Mouse (Mus musculus) olfactory bulb, adult 2 months (tissue): ENCODE results near the gene Snrpe. TPM values are rescaled to one million over a fixed set of nuclear protein-coding genes. Genes with fewer than 3 reads are reported as not detected.

ENCODE experiments used
- H3K27ac ChIP-seq: fragments of 200-500 bp; 2 replicates; pipeline ENCODE4 v1.5.1; 2012; ENCODE audit warnings: low read depth, low read length; ENCODE audit not compliant: insufficient read depth
- H3K4me1 ChIP-seq: fragments of 200-500 bp; 2 replicates; pipeline ENCODE4 v1.6.1; 2012; ENCODE audit warnings: low read length; ENCODE audit not compliant: control insufficient read depth, insufficient read depth
- H3K4me3 ChIP-seq: fragments of 200-500 bp; 2 replicates; pipeline ENCODE4 v1.5.1; 2012; ENCODE audit warnings: mild to moderate bottlenecking, low read depth, low read length, moderate library complexity; ENCODE audit not compliant: insufficient read depth
- CTCF ChIP-seq: fragments of 200-500 bp; IDR thresholded peaks from 2 replicates; pipeline ENCODE4 v1.5.1; 2012; ENCODE audit warnings: low read depth, mild to moderate bottlenecking, low read length, moderate library complexity; ENCODE audit not compliant: insufficient read depth
- POLR2A ChIP-seq: fragments of 200-500 bp; IDR thresholded peaks from 2 replicates; pipeline ENCODE4 v1.6.1; 2012; ENCODE audit warnings: mild to moderate bottlenecking, low read depth, low read length, moderate library complexity; ENCODE audit not compliant: insufficient read depth
- WGBS: fragments of 180-500 bp; shearing (Covaris S2); methylation state at CpG from one replicate; pipeline ENCODE4 v1.1.7; 2018; 5-methylcytosine and 5-hydroxymethylcytosine counted together
- polyA plus RNA-seq: library from polyadenylated mRNA; stranded (reverse); fragments of >200 nt; gene quantifications from 2 replicates; pipeline ENCODE4 v1.2.4, GENCODE M21; 2012; ENCODE audit warnings: low replicate concordance; ENCODE audit not compliant: missing spikeins, insufficient read depth, insufficient read length

The Snrpe gene
- polyA plus RNA-seq, 1 experiment: not detected

DNA sequence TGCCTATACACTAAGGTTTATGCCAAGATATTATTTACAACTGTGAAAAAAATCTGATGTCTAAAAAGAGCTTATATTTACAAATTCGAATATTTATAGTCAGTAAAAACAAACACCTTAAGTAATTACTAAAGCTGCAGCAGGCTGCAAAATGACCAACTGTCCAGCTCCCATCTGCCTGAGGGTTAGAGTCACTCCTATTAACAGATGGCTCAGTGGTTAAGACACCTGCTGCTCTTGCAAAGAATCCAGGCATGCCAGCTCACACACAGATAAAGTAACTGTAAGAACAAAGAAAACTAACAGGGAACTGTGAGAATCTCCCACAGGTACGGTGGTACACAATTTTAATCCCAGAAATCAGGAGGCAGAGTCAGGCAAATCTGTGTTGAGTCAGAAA lies 15.0 kb upstream of the Snrpe start:
- no peak overlapping the region for H3K27ac ChIP-seq
- WGBS: 74% methylated on average over 2 of the region's 2 CpGs
- H3K4me1 ChIP-seq: no peaks in the 10 kb centered on the region
- H3K4me3 ChIP-seq: no peak overlapping the region
- TF ChIP-seq POLR2A (no peak), CTCF (no peak)

DNA sequence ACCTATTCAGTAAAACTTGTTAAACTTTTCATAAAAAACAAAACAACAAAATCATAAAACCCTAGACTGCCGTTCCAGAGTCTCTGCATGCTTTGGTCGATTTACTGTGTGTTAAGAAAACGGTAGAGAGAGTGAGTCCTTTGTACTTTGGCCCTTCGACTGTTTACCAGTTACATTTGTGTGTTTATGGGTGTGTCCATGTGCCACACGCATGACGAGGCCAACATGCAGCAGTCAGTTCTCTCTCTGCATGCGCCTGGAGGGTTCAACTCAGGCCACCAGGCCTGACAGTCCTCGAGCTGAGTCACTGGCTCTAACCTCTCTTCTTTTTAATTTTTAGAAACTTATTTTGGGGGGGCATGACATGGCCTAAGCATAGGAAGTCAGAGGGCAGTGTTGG lies 8.2 kb upstream of the Snrpe start:
- 78% methylated on average over 8 of the region's 8 CpGs for WGBS

DNA sequence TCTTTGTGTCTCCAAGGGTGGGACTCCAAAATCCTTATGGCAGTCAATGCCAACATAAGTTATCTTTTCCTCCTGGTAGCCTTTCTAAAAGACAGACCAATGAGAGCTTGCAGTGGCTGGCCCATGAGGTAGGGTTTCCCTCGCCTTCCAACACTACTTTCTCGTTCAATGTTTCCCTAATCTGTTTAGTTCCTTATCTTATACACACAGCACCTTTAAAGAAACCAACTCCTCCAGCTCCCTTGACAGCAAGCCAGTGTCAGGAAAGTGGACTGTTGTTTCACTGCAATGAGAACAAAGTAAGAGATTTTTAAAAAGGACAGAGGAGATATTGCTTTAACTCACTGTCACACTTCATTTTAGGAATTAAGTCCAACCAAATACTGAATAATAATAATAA lies 7.8 kb upstream of the Snrpe start:
- Histone ChIP-seq H3K4me1 (no peaks in the 10 kb centered on the region), H3K4me3 (no peak overlapping the region), H3K27ac (no peak overlapping the region)
- TF ChIP-seq POLR2A: no peak
- no peak for TF ChIP-seq CTCF
- WGBS: 73% methylated on average over 2 of the region's 2 CpGs

More for the DNA sequence above, 8.2 kb upstream of the Snrpe start:
- H3K4me3 ChIP-seq: no peak overlapping the region
- no peak for TF ChIP-seq CTCF
- TF ChIP-seq POLR2A: no peak
- no peaks in the 10 kb centered on the region for H3K4me1 ChIP-seq
- H3K27ac ChIP-seq: no peak overlapping the region

DNA sequence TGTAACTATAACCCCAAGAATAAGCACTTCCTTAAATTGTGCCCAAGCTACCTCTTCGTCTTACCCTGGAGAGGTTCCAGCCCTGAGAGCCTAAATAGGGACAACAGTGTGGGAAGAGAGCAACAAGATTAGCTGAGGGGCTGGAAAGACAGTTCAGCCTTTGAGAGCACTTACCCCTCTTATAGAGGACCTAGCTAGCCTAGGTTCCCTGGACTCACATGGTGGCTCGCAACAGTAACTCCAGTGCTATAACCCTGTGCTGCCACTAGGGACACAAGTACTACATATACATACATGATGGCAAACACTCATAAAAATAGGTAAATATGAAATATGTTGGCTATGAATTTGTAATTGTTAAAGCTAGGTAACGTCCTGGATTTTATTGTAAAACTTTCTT lies 3.7 kb upstream of the Snrpe start:
- no peak overlapping the region for H3K4me3 ChIP-seq
- WGBS: 79% methylated on average over 3 of the region's 3 CpGs
- TF ChIP-seq CTCF: no peak
- H3K27ac ChIP-seq: no peak overlapping the region
- no peaks in the 10 kb centered on the region for H3K4me1 ChIP-seq

DNA sequence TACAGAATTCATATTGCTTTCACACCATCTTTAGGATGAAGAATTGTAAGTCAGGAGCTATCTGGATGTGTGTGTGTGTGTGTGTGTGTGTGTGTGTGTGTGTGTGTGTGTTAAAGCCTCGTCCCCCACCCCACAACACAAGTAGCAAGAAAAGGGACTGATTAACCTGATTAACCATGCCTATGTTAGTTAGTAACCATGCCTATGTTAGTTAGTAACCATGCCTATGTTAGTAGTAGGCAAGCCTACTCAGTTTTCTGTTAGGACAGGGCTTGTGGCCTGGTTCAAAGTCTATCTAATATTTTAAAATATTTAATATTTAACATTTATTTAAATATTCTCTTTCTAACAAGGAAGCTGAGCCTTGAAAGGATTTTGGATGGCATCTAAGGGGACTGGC lies 1.3 kb upstream of the Snrpe start:
- no peak for TF ChIP-seq CTCF
- no peak for TF ChIP-seq POLR2A
- 79% methylated on average over 1 of the region's 1 CpGs for WGBS
- no peaks in the 10 kb centered on the region for H3K4me1 ChIP-seq
- H3K4me3 ChIP-seq: no peak overlapping the region
- H3K27ac ChIP-seq: no peak overlapping the region

DNA sequence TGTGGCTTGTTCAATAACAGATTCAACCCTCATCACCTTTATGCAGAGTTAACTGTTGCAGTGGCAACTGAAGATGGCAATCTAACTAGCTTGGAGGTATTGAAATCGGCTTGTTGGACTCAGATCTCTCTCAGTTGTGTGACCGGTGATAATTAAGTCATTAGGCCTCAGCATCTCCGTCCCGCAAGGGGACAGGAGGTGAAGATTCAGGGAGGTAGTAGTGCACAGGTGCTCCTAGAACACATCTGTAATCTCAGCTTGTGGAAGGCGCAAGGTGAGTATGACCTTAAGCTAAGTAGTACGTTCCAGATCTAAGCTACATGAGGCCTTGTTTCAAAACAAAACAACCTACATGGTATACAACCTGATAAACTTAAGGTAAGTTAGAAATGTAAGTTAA lies 510 bp upstream of the Snrpe start:
- 51% methylated on average over 6 of the region's 6 CpGs for WGBS
- TF ChIP-seq POLR2A: no peak
- no peak for TF ChIP-seq CTCF
- Histone ChIP-seq H3K4me3 (no peak overlapping the region), H3K4me1 (no peaks in the 10 kb centered on the region), H3K27ac (no peak overlapping the region)

DNA sequence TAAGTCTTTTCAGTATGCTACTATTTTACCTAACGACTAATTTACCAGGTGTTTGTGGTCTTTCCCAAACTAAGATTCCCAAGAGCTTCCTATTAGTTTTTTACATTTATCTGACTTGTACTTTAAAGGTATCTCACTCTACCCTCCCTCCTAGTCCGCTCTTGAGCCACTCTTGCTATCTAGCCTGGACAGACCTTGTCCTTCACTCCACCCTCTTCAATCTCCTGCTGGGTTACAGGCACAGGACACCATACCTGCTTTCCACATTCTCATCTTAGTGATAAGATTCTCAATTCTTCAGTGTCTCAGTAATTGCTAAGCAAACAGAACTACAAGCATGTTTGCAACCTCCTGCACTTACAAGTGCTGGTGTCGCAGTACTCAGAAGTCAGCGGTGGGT lies 6.9 kb downstream of the Snrpe start:
- no peak overlapping the region for H3K4me3 ChIP-seq
- no peaks in the 10 kb centered on the region for H3K4me1 ChIP-seq
- 98% methylated on average over 4 of the region's 4 CpGs for WGBS
- H3K27ac ChIP-seq: no peak overlapping the region
- TF ChIP-seq CTCF (no peak), POLR2A (no peak)

DNA sequence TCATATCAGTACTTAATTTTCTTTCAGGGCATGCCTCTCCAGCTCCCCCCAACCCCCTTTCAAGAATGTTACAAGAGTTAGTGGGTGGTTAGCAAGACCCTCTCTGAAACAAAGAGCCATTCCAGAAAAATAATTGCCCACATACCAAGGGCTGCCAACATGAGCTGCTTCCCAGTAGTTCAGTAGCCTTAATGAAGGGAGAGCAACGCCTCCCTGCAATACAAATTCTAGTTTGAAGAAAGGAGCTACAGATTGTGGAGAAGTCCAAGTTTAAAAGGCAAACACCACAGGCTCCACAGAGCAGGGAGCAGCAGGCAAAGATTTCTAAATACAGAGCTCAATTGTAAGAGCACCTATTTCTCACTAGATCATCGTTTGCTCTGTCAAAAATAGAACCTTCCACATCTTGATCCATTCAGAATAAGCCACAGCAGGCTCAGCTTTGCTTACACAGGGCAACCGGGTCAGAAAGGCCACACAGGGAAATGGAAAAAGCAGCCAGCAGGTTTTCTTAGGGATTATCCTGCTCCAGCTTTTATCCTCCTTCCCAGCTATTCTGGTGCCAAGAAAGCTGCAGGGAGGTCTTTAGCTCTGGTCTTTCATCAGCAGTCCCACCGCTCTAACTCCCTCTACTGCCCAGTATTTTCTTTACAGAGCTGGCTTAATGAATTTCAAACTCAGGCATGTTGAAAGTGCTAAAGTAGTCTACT lies 13.6 kb downstream of the Snrpe start:
- 3% methylated on average over 4 of the region's 4 CpGs for WGBS
- Histone ChIP-seq H3K4me3 (no peak overlapping the region), H3K4me1 (0 out of 2 replicates have a peak, but pooled peaks cover 2% of the 10 kb centered on the region), H3K27ac (peak overlapping the region; percentile 29; the same call in 1 of the 2 replicates)
- TF ChIP-seq POLR2A: no peak
- TF ChIP-seq CTCF: no peak

DNA sequence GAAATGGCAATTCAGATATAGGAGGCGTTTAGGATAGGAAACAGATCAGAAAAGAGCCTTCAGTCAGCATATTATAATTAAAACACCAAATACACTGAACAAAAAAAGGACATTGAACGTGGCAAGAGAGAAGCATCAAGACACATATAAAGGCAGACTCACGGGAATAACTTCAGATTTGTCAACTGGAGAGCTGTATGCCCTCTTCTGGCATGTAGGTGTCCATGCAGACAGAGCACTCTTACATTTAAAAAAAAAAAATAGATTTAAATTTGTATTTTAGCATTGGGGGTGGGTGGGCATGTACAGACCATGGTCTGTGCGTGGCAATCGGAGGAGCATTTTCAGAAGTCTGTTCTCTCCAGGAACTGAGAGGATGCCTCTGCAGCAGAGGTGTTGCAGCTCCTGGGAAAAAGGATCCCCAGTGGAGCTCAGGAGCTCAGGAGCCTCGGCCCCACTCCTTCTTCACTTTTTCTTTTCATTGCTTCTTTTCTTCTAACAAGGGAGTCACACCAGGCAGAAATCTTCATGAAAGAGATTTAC lies 24.0 kb downstream of the Snrpe start:
- 70% methylated on average over 6 of the region's 6 CpGs for WGBS
- H3K27ac ChIP-seq: no peak overlapping the region
- no peak for TF ChIP-seq CTCF
- TF ChIP-seq POLR2A: no peak
- H3K4me3 ChIP-seq: no peak overlapping the region
- H3K4me1 ChIP-seq: peaks cover 2% of the 10 kb centered on the region; the same call in 1 of the 2 replicates

DNA sequence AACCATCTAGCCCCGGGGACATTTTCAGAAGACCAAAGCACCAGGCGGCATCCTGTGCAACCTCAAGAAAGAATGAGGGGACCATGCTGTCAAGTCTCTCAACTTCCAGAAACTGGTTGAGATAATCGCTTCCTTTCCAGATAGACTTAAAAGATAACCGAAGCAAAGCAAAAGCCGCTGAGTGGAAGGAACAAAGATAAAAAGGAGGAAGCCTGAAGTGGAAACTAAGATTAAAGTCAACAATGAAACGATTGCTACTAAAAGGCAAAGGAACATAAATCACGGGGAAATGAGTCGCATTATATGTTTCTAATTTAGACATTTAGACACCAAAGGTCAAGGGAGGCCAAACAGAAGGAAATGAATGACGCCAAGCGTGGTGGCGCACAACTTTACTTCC lies 38.8 kb downstream of the Snrpe start:
- no peak overlapping the region for H3K4me3 ChIP-seq
- WGBS: 90% methylated on average over 11 of the region's 11 CpGs
- TF ChIP-seq POLR2A (no peak), CTCF (no peak)
- H3K27ac ChIP-seq: no peak overlapping the region
- H3K4me1 ChIP-seq: peaks cover 3% of the 10 kb centered on the region; the same call in 1 of the 2 replicates

Other genes with a start within 250 kb of the Snrpe start
- not detected in 2 replicates for gene Etnk2, start 246.7 kb downstream of the Snrpe start, polyA plus RNA-seq
- gene Sox13, start 185.9 kb downstream of the Snrpe start, polyA plus RNA-seq: not detected in 2 replicates
- gene Zbed6, start 50.6 kb upstream of the Snrpe start, polyA plus RNA-seq: not detected in 2 replicates
- gene Gm38394, start 51.0 kb upstream of the Snrpe start, polyA plus RNA-seq: 61.0 TPM in 1 of 2 replicates, not detected in the other
- gene Lax1, start 79.8 kb upstream of the Snrpe start, polyA plus RNA-seq: not detected in 2 replicates
- 167 TPM in 1 of 2 replicates, not detected in the other for gene Atp2b4, start 190.8 kb upstream of the Snrpe start, polyA plus RNA-seq